Mouse (Mus musculus) E14TG2a.4 (cell line): ENCODE measurements around the gene Iqschfp.

Experiments used
- H3K27me3 ChIP-seq: 2 replicates; pipeline ENCODE4 v1.6.1; 2014; ENCODE audit warnings: low read length, control low read depth; ENCODE audit not compliant: insufficient read depth
- H3K36me3 ChIP-seq: 2 replicates; pipeline ENCODE4 v1.6.1; 2014; ENCODE audit warnings: low read length, control low read depth; ENCODE audit not compliant: insufficient read depth
- H3K4me1 ChIP-seq: replicated peaks from 2 replicates; pipeline ENCODE4 v1.6.1; 2014; ENCODE audit warnings: low read depth, low read length, control low read depth
- H3K4me3 ChIP-seq: replicated peaks from 2 replicates; pipeline ENCODE4 v1.5.1; 2014; ENCODE audit warnings: mild to moderate bottlenecking, low read length
- H3K9me3 ChIP-seq: 2 replicates; pipeline ENCODE4 v1.6.1; 2014; ENCODE audit warnings: low read length, control low read depth
- CTCF ChIP-seq: conservative IDR thresholded peaks from 2 replicates; pipeline ENCODE4 v1.5.1; 2014; ENCODE audit warnings: low read length
- NANOG ChIP-seq: IDR thresholded peaks from 2 replicates; pipeline ENCODE4 v1.6.1; 2014; ENCODE audit warnings: borderline replicate concordance, low read length, mixed read lengths
- POU5F1 ChIP-seq: IDR thresholded peaks from 2 replicates; pipeline ENCODE4 v1.6.1; 2014; ENCODE audit warnings: low read length, borderline replicate concordance

Gene Iqschfp

DNA sequence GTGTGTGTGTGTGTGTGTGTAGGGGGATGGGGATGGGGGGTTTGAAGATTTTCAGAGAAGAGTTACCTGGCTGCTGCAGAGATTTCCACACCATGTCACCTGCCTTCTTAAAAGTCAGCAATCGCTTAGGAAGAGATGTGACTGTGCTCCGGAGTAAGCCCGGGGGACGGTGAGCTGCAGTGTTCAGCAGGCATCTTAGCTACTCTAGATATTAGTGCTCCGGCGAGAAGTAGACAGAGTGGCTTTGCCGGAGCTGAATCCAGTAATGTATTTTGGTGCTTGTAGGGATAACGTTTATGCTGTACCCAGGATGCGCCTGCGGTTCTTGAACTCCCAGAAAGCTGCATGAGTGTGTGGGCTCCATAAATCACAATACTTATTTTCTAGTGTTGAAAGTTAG lies 736 bp downstream of the Iqschfp start:
- H3K9me3 ChIP-seq, result no peaks in the 10 kb centered on the region

DNA sequence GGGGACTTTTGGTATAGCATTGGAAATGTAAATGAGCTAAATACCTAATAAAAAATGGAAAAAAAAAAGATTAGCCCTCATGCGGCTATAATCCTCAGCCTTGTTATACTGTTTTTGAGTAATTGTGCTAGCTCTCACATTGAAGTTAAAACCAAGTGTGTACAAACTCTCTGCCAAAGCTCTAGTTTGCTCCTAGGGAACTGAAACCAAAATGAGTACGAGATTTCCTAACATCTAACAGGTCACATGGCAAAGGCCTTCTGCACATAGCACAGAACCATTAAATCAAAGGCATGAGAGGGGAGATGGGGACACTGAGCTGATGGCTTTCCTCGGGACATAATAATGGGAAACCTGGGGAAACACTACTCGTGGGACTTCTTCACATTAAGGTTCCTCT lies 10.5 kb downstream of the Iqschfp start:
- no peak for TF ChIP-seq POU5F1
- H3K4me3 ChIP-seq, result no peak overlapping the region

More for the DNA sequence above, 736 bp downstream of the Iqschfp start:
- Histone ChIP-seq H3K36me3 (no peaks in the 10 kb centered on the region), H3K27me3 (no peaks in the 10 kb centered on the region), H3K4me3 (no peak overlapping the region), H3K4me1 (no peaks in the 10 kb centered on the region)
- TF ChIP-seq CTCF (no peak), POU5F1 (no peak), NANOG (no peak)

DNA sequence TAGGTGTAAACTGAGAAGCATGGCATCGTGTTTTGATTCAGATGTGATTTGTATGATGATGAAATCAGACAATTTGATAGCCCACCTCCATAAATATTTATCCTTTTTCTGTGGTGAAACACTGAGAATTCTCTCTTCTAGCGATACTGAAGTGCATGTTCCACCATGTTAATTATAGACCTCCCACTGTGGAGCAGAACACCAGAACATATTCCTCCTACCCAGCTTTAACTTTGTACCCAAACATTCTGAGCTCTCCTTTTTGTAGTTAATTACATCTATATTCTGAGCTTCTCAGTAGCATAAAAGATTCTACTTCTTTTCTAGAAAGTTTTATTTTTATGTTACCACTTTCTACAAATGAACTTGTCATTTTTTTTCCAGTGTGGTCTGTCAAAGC lies 16.6 kb downstream of the Iqschfp start:
- H3K4me3 ChIP-seq, result no peak overlapping the region
- no peak for TF ChIP-seq CTCF
- no peak for TF ChIP-seq POU5F1
- TF ChIP-seq NANOG, result no peak
- no peaks in the 10 kb centered on the region for H3K27me3 ChIP-seq
- H3K9me3 ChIP-seq, result no peaks in the 10 kb centered on the region
- H3K36me3 ChIP-seq, result no peaks in the 10 kb centered on the region
- no peaks in the 10 kb centered on the region for H3K4me1 ChIP-seq

More for the DNA sequence above, 10.5 kb downstream of the Iqschfp start:
- H3K4me1 ChIP-seq, result no peaks in the 10 kb centered on the region
- H3K27me3 ChIP-seq, result no peaks in the 10 kb centered on the region
- H3K36me3 ChIP-seq, result no peaks in the 10 kb centered on the region
- H3K9me3 ChIP-seq, result no peaks in the 10 kb centered on the region

DNA sequence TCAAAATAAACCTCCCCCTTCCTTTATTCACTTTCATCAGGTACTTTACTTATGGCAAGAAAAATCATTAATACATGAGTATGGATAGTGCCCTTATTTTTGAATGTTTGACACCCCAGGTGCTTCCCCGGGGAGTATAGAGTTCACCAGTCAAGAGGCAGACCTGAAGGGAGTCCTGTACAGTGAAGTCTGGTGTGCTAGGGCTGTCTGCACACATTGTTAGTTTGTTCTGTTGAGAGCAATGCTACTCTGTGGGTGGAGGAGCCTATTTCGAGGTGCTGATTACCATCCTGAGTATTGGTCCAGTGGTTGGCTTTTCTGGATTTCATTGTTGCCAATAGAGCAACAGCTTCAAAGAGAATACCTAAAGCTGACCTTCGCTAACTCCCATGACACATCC lies 26.1 kb downstream of the Iqschfp start:
- no peak for TF ChIP-seq CTCF
- no peak for TF ChIP-seq NANOG
- TF ChIP-seq POU5F1, result no peak
- no peak overlapping the region for H3K4me3 ChIP-seq
- no peaks in the 10 kb centered on the region for H3K27me3 ChIP-seq
- no peaks in the 10 kb centered on the region for H3K9me3 ChIP-seq
- H3K4me1 ChIP-seq, result no peaks in the 10 kb centered on the region
- H3K36me3 ChIP-seq, result no peaks in the 10 kb centered on the region

DNA sequence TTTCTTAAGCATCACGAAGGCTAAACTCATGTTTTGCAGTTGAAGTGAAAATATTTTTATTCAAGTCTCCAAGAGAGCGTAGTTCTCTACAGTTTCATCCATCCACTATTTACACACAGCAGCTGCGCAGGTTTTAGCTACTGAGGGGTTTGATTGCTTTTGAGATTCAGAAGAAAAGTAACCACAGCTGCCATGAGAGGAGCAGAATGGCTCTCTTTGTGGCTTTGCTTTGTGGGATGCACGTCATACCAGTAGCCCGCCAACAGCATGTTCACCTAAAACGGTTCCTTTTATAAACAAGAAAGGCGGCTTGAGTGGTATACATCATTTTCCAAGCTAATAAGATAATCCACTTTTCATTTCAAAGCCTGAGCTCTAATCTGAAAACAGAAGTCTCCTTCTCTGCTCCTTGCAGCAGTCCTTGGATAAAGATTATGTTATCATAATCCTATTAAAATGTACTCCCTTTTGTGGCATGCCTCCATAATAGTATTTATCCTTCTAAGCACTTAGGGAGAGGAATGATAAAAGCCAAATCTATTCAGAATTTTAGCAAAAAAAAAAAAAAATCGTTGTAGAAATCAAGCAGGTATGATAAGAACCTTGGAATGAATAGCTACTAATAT lies 26.7 kb downstream of the Iqschfp start:
- H3K4me3 ChIP-seq, result no peak overlapping the region
- no peaks in the 10 kb centered on the region for H3K9me3 ChIP-seq
- H3K4me1 ChIP-seq, result no peaks in the 10 kb centered on the region
- no peaks in the 10 kb centered on the region for H3K36me3 ChIP-seq
- no peaks in the 10 kb centered on the region for H3K27me3 ChIP-seq
- TF ChIP-seq NANOG (no peak), CTCF (no peak), POU5F1 (no peak)

DNA sequence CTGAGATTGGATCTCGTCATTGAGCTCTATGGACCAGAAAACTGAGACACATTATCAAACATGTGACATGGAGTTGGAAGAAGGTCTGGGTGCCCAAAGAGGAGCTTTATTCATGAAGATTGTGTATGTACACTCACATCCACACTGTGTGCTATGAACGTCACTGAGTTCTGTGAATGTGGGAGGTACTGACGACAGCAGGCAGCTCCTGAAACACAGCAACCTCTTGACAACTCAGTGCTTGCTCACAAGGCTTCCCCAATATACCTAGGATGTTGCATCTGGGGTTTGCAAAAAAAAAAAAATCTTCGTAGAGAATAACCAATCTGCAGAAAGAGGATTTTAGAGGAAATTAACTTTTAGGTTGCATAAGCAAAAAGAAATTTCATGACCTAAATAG lies 31.1 kb downstream of the Iqschfp start:
- Histone ChIP-seq H3K9me3 (no peaks in the 10 kb centered on the region), H3K4me1 (no peaks in the 10 kb centered on the region), H3K4me3 (no peak overlapping the region), H3K36me3 (no peaks in the 10 kb centered on the region), H3K27me3 (no peaks in the 10 kb centered on the region)
- TF ChIP-seq CTCF, result no peak
- no peak for TF ChIP-seq POU5F1
- no peak for TF ChIP-seq NANOG

DNA sequence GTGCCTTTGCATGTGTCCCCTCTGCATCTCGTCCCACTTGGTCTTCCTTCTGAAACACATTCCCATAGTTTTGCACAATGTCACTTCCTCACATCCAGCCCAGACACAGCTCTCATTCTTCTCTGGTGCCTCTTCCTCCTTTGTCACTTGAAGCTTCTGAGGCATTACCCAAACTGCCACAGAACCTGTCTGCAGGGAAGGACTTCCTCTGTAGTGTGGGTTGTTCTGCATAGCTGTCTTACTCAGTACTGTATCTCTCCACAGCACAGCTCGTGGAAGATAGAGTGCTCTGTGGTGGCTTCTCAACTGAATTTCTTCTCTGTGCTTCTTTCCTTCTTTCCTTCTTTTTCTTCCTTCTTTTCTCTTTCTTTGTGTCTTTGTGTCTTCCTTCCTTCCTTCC lies 33.4 kb downstream of the Iqschfp start:
- no peaks in the 10 kb centered on the region for H3K9me3 ChIP-seq
- H3K4me1 ChIP-seq, result no peaks in the 10 kb centered on the region
- TF ChIP-seq CTCF (no peak), NANOG (no peak), POU5F1 (no peak)

DNA sequence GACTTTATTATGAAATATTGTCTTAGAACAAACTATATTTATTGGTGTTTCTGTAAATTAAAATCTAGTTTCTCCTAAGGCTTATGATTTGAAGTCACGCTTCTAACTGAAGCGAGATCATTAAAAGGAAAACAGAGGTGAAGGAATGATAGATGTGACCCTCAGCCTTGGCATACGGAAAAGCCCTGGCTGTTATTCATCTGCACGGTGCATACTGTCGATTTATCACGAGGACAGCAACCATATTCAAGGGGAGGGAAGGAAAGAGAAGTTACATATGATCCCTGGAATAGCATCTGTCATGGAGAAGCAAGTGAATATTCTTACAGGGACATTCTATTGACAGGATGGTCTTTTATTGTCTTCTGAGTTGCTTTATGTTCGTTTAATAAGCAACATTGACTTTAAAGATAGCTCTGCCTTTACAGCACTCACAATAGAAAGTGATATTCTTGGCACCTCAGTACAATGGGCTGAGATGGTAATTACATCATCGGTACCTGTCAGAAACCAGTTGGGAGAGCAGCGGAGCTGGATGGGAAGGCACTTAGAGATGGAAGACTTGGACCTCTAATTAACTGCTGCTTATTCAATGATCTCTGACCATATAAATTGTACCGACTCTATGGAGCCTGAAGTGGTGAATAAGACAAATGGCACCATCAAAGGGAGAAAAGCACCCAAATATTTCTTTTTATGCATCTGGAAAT lies 38.5 kb downstream of the Iqschfp start:
- Histone ChIP-seq H3K27me3 (no peaks in the 10 kb centered on the region), H3K4me3 (no peak overlapping the region), H3K9me3 (no peaks in the 10 kb centered on the region), H3K4me1 (no peaks in the 10 kb centered on the region), H3K36me3 (no peaks in the 10 kb centered on the region)
- TF ChIP-seq POU5F1, result no peak
- no peak for TF ChIP-seq NANOG
- no peak for TF ChIP-seq CTCF

More for the DNA sequence above, 33.4 kb downstream of the Iqschfp start:
- Histone ChIP-seq H3K36me3 (no peaks in the 10 kb centered on the region), H3K4me3 (no peak overlapping the region), H3K27me3 (no peaks in the 10 kb centered on the region)

DNA sequence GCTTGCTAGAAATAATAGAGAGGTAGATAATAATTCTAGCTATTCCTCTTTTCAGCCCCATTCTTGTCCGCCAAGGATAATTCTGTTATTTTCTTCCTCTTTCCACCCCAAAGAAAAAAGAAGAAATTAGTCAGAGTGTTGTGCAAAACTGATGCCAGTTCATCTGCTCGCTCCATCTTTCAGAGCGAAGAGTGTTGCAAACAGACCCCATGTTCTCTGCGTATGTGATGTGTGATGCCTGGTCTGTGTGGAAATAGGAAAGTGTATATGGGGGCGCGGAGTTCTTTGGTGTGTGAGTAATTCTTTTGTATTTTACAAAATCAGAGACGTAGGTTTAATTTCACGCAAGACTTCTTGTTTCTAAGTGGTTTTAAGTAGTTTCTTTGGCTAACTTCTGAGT lies 39.1 kb downstream of the Iqschfp start:
- H3K4me1 ChIP-seq, result no peaks in the 10 kb centered on the region
- no peak for TF ChIP-seq NANOG
- no peaks in the 10 kb centered on the region for H3K36me3 ChIP-seq
- H3K27me3 ChIP-seq, result no peaks in the 10 kb centered on the region
- no peaks in the 10 kb centered on the region for H3K9me3 ChIP-seq
- H3K4me3 ChIP-seq, result no peak overlapping the region
